Mouse (Mus musculus) midbrain, embryonic 14.5 days (tissue): ENCODE results near the gene Ripor3. TPM values are rescaled to one million over a fixed set of nuclear protein-coding genes. Genes with fewer than 3 reads are reported as not detected.
A peak's percentile ranks its signal among the peaks of the same experiment; 100 is the strongest.

Experiments
- ATAC-seq: fragments of 200-750 bp; cut with Nextera tagmentation; 2 replicates; pipeline ENCODE4 v1.8.0; 2017; ENCODE audit warnings: moderate number of reproducible peaks, moderate library complexity; ENCODE audit not compliant: low FRiP score, low TSS enrichment
- DNase-seq: peaks from one replicate; pipeline ENCODE4 v3.0.0-alpha.2; 2015
- H3K27ac ChIP-seq: fragments of 300-500 bp; sonication (generic); replicated peaks from 2 replicates; pipeline ENCODE4 v1.5.1; 2014; ENCODE audit warnings: mild to moderate bottlenecking, low read depth, low read length, moderate library complexity
- H3K27me3 ChIP-seq: fragments of 300-500 bp; sonication (generic); 2 replicates; pipeline ENCODE4 v1.6.1; 2014; ENCODE audit warnings: low read length, control low read depth, mixed read lengths; ENCODE audit not compliant: control insufficient read depth, insufficient read depth
- H3K36me3 ChIP-seq: fragments of 300-500 bp; sonication (generic); 2 replicates; pipeline ENCODE4 v1.6.1; 2014; ENCODE audit warnings: low read length, control low read depth; ENCODE audit not compliant: control insufficient read depth, insufficient read depth
- H3K4me1 ChIP-seq: fragments of 300-500 bp; sonication (generic); 2 replicates; pipeline ENCODE4 v1.6.1; 2014; ENCODE audit warnings: mild to moderate bottlenecking, antibody characterized with exemption, low read length, control low read depth; ENCODE audit not compliant: control insufficient read depth, insufficient read depth
- H3K4me2 ChIP-seq: fragments of 300-500 bp; sonication (generic); 2 replicates; pipeline ENCODE4 v1.6.1; 2014; ENCODE audit warnings: mild to moderate bottlenecking, low read length, moderate library complexity
- H3K4me3 ChIP-seq: fragments of 300-500 bp; sonication (generic); replicated peaks from 2 replicates; pipeline ENCODE4 v1.5.1; 2014; ENCODE audit warnings: low read depth, low read length
- H3K9ac ChIP-seq: fragments of 300-500 bp; sonication (generic); replicated peaks from 2 replicates; pipeline ENCODE4 v1.6.1; 2014; ENCODE audit warnings: mild to moderate bottlenecking, low read length, moderate library complexity
- H3K9me3 ChIP-seq: fragments of 300-500 bp; sonication (generic); 2 replicates; pipeline ENCODE4 v1.6.1; 2016; ENCODE audit warnings: low read length, control low read depth, mixed read lengths; ENCODE audit not compliant: control insufficient read depth
- WGBS: fragments of 180-500 bp; shearing (Covaris S2); extraction: QIAGEN DNeasy Blood & Tissue Kit; methylation state at CpG from one replicate; pipeline ENCODE4 v1.1.7; 2014; 5-methylcytosine and 5-hydroxymethylcytosine counted together
- polyA plus RNA-seq: library from polyadenylated mRNA; unstranded; fragments of >200 nt; fragmentation: Nextera tagmentation; extraction: Ambion mirVana; gene quantifications from 2 replicates; pipeline ENCODE4 v1.2.1, GENCODE M21; 2014

Gene Ripor3
- polyA plus RNA-seq, 1 experiment from 2014 or later: 0.22 TPM

DNA sequence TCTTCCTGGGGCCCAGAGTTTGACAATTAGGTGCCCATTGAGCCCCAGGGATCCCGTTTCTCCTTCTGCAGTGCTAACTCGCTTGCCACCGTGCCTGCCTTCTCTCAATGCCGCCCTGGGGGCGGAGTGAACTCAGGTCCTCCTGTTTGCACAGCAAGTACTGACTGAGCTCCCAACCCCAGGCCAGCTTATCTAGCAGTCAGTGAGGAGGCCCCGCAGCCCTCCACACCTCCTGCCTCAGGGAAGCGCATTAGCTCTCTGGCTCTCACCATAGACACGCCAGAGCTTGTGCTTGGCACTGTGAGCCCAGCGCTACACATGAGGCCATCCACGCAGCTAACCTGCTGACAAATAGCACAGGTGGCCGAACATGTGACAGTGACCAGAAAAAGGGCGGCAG, 22.8 kb downstream of the Ripor3 start:
- no peaks in the 10 kb centered on the region for H3K36me3 ChIP-seq

DNA sequence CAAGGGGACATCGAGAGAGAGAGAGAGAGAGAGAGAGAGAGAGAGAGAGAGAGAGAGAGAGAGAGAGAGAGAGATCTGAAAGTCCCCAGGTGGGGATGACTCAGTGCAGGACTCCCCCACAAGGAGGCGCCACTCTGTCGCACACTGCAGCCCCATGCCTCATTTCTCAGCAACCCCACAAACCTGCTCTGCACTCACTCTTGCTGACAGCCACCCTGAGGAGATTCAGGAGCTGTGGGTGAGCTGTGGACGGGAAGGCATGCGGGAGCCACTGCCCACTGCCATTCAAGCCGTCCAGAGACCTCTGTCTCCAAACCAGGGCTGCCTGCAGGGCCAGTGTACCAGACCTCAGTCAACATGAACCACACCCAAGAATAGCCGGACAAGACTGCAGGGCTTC, 23.7 kb downstream of the Ripor3 start:
- Histone ChIP-seq H3K27ac (no peak overlapping the region), H3K27me3 (no peaks in the 10 kb centered on the region), H3K9ac (no peak overlapping the region), H3K4me3 (no peak overlapping the region), H3K4me1 (no peaks in the 10 kb centered on the region), H3K9me3 (no peaks in the 10 kb centered on the region), H3K4me2 (no peak overlapping the region), H3K36me3 (no peaks in the 10 kb centered on the region)
- ATAC-seq: no peak
- WGBS: 30% methylated on average over 7 of the region's 7 CpGs
- peak; percentile 42 for DNase-seq

More for the DNA sequence above, 22.8 kb downstream of the Ripor3 start:
- ATAC-seq: no peak
- H3K4me2 ChIP-seq: no peak overlapping the region
- H3K27me3 ChIP-seq: no peaks in the 10 kb centered on the region
- H3K9me3 ChIP-seq: no peaks in the 10 kb centered on the region
- H3K27ac ChIP-seq: no peak overlapping the region
- no peak overlapping the region for H3K9ac ChIP-seq
- DNase-seq: no peak
- H3K4me3 ChIP-seq: no peak overlapping the region
- 69% methylated on average over 12 of the region's 12 CpGs for WGBS
- H3K4me1 ChIP-seq: no peaks in the 10 kb centered on the region

DNA sequence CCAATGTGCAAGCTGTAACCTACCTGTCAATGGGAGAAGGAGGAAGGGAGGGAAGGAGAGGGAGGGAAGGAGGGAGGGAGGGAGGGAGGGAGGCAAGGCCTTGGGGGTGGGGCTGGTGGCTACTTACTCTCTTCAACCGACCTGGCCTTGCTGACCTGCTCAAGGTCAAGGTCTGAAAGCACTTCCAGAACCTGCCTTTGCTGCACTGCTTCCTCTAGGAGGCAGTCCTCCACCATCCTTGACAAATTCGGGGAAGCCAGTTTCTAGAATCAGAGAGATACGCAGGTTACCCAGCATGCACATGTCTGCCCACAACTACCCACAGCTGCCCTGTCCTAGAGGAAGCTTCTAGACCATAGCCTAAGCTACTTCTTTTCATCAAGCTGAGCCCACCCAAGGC, 25.5 kb downstream of the Ripor3 start:
- Histone ChIP-seq H3K9ac (no peak overlapping the region), H3K9me3 (no peaks in the 10 kb centered on the region), H3K36me3 (no peaks in the 10 kb centered on the region), H3K4me2 (no peak overlapping the region), H3K4me1 (no peaks in the 10 kb centered on the region), H3K4me3 (no peak overlapping the region), H3K27ac (no peak overlapping the region), H3K27me3 (no peaks in the 10 kb centered on the region)
- DNase-seq (peak; percentile 28), ATAC-seq (no peak)
- 44% methylated on average over 3 of the region's 3 CpGs for WGBS

DNA sequence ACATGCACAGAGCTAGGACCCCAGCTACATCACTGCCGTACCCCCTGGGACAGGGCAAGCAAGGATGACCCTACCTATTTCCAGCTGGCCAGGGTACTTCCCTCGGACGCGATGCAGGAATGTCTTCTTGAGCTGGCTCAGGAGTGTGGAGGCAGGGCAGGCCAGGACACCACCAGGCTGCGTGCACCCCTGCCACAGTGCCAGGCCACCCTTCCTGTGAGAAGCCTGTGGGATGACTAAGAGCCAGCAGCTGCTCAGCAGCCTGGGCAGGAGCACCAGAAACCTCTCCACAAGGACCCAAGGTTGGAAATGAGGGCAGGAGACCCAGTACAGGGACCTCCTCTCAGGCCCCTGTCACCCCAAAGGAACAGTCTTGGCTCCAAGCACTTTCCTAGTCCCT, 26.0 kb downstream of the Ripor3 start:
- Histone ChIP-seq H3K36me3 (peaks cover 2% of the 10 kb centered on the region), H3K9me3 (no peaks in the 10 kb centered on the region), H3K4me2 (no peak overlapping the region), H3K27ac (no peak overlapping the region), H3K9ac (no peak overlapping the region), H3K4me1 (no peaks in the 10 kb centered on the region), H3K27me3 (no peaks in the 10 kb centered on the region), H3K4me3 (no peak overlapping the region)
- ATAC-seq: no peak
- DNase-seq: no peak
- WGBS: 89% methylated on average over 5 of the region's 5 CpGs

DNA sequence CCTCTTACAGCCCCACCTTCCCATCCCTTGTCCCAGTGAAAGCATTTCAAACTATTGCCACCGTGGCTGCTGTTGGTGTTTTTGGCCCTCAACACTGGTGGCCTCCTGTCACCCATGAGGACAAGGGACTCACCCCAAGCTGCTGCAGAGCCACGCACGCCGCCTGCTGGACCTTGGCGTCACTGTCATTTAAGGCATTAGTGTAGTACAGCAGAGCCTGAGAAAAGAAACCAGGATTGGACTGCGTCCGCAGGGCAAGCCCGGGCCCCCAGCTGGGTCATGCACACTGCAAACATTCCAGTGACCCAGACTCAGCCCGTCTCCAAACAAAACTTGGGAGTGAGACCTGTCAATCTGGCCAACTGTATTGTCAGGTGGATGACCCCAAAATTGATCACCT, 27.8 kb downstream of the Ripor3 start:
- ATAC-seq: no peak
- Histone ChIP-seq H3K4me3 (no peak overlapping the region), H3K9me3 (no peaks in the 10 kb centered on the region), H3K27ac (no peak overlapping the region), H3K4me1 (no peaks in the 10 kb centered on the region), H3K4me2 (no peak overlapping the region), H3K27me3 (no peaks in the 10 kb centered on the region), H3K36me3 (peaks cover 16% of the 10 kb centered on the region), H3K9ac (no peak overlapping the region)
- WGBS: 61% methylated on average over 9 of the region's 9 CpGs
- no peak for DNase-seq

DNA sequence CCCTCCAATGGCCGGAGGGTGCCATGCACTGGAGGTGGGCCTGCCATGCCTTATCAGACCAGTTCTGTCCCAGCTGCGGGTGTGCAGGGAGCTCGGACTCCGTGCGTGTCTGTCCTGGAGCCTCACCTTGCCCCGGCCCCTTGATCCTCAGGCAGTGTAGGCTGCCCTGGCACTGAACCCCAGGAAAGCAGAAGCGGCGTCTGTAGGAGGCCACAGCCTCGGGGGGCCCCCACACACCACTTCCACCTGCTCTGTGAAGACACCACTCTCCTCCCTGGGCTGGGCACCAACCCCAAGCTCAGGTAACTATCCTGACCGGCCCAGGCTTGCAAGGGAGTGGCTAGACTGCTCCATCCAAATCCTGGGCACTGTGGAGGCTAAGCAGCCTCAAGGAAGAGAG, 30.0 kb downstream of the Ripor3 start:
- Histone ChIP-seq H3K4me3 (no peak overlapping the region), H3K9ac (no peak overlapping the region), H3K4me1 (no peaks in the 10 kb centered on the region), H3K36me3 (peaks cover 39% of the 10 kb centered on the region), H3K4me2 (no peak overlapping the region), H3K27me3 (no peaks in the 10 kb centered on the region), H3K27ac (no peak overlapping the region), H3K9me3 (no peaks in the 10 kb centered on the region)
- DNase-seq (no peak), ATAC-seq (no peak)
- WGBS: 94% methylated on average over 10 of the region's 10 CpGs

DNA sequence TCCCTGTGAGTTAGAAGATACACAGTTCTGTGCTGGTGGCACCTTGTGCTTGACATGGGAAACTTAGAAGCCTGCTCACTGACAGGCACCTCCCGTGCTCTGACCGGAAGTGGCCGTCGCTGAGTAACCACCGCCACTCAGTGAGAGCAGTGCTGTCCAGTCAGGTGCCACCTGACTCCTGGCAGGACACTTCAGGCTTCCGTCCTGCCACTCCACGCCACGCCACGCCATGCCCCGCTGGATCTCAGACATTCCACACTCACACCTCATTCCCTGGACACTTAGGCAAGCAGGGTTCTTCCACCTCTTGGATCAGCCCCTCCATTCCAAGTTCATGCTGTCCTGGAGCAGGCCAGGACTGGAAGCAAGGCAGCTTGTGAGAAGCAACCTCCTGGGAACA, 32.1 kb downstream of the Ripor3 start:
- Histone ChIP-seq H3K27me3 (no peaks in the 10 kb centered on the region), H3K4me2 (no peak overlapping the region), H3K9me3 (no peaks in the 10 kb centered on the region), H3K9ac (no peak overlapping the region), H3K27ac (no peak overlapping the region), H3K4me1 (no peaks in the 10 kb centered on the region), H3K4me3 (no peak overlapping the region), H3K36me3 (peaks cover 60% of the 10 kb centered on the region)
- no peak for DNase-seq
- ATAC-seq: no peak
- WGBS: 93% methylated on average over 10 of the region's 10 CpGs

DNA sequence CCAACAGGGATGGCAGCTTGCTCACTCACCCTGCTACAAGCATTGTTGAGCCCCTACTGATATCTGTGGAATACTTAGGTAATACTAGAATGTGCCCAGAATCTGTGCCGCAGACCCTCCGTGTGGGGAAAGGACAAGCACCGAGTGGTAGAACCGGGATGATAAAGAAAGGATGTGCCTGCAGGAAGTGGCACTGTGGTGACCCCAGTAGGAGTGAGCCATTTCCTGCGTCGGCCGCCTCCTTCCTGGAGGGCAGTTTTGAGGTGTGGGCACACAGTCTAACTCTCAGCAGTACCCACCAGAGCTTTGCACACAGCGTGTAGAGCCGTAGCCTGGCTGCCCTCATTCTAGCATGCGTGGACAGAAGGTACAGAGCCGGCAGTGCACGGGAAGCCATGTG, 34.7 kb downstream of the Ripor3 start:
- no peak overlapping the region for H3K4me2 ChIP-seq
- no peaks in the 10 kb centered on the region for H3K27me3 ChIP-seq
- ATAC-seq (no peak), DNase-seq (no peak)
- no peaks in the 10 kb centered on the region for H3K9me3 ChIP-seq
- H3K4me3 ChIP-seq: no peak overlapping the region
- H3K36me3 ChIP-seq: peaks cover 84% of the 10 kb centered on the region
- no peak overlapping the region for H3K9ac ChIP-seq
- H3K4me1 ChIP-seq: no peaks in the 10 kb centered on the region
- H3K27ac ChIP-seq: no peak overlapping the region
- WGBS: 97% methylated on average over 12 of the region's 12 CpGs

DNA sequence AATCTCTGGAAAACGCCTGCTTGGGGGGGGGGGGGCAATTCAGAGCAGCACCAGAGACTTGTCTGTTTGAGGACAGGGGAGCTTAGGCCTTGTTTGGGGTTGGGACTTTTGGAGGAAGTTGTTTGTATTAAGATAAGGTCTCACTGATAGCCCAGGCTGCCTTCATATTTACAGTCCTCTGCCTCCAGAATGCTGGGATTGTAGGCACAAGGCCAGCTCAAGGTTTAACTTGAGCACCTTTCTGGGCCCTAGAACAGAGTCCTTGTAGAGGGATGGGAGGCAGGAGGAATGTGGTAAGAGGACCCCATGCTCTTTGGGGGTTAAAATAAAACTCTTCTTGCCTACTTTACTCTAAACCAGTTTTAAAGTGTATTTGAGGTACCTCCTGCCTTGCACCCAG, 37.6 kb downstream of the Ripor3 start:
- ATAC-seq (no peak), DNase-seq (no peak)
- Histone ChIP-seq H3K4me1 (no peaks in the 10 kb centered on the region), H3K27me3 (no peaks in the 10 kb centered on the region), H3K4me2 (no peak overlapping the region), H3K9ac (no peak overlapping the region), H3K9me3 (no peaks in the 10 kb centered on the region), H3K36me3 (peaks cover 98% of the 10 kb centered on the region), H3K27ac (no peak overlapping the region), H3K4me3 (no peak overlapping the region)
- WGBS: 67% methylated on average over 1 of the region's 1 CpGs
